Mouse (Mus musculus) forebrain, embryonic 13.5 days (tissue): ENCODE data around the gene Cradd. TPM values are rescaled to one million over a fixed set of nuclear protein-coding genes. Genes with fewer than 3 reads are reported as not detected.
A peak's percentile ranks its signal among the peaks of the same experiment; 100 is the strongest.

Experiments used
- ATAC-seq: fragments of 200-750 bp; cut with Nextera tagmentation; 2 replicates; pipeline ENCODE4 v1.8.0; 2017
- H3K27ac ChIP-seq: fragments of 300-500 bp; sonication (generic); 2 replicates; pipeline ENCODE4 v1.5.1; 2015; ENCODE audit warnings: inconsistent platforms, mild to moderate bottlenecking, moderate library complexity
- H3K27me3 ChIP-seq: fragments of 300-500 bp; sonication (generic); 2 replicates; pipeline ENCODE4 v1.6.1; 2015; ENCODE audit warnings: mild to moderate bottlenecking, inconsistent platforms
- H3K36me3 ChIP-seq: fragments of 300-500 bp; sonication (generic); 2 replicates; pipeline ENCODE4 v1.6.1; 2015; ENCODE audit warnings: mild to moderate bottlenecking, inconsistent platforms; ENCODE audit not compliant: poor library complexity, severe bottlenecking
- H3K4me1 ChIP-seq: fragments of 300-500 bp; sonication (generic); 2 replicates; pipeline ENCODE4 v1.6.1; 2015; ENCODE audit warnings: inconsistent platforms
- H3K4me2 ChIP-seq: fragments of 300-500 bp; sonication (generic); 2 replicates; pipeline ENCODE4 v1.6.1; 2015; ENCODE audit warnings: inconsistent platforms, mild to moderate bottlenecking, moderate library complexity
- H3K4me3 ChIP-seq: fragments of 300-500 bp; sonication (generic); 2 replicates; pipeline ENCODE4 v1.5.1; 2015; ENCODE audit warnings: mild to moderate bottlenecking, inconsistent platforms
- H3K9ac ChIP-seq: fragments of 300-500 bp; sonication (generic); 2 replicates; pipeline ENCODE4 v1.6.1; 2015; ENCODE audit warnings: mild to moderate bottlenecking, inconsistent platforms
- H3K9me3 ChIP-seq: fragments of 300-500 bp; sonication (generic); replicated peaks from 2 replicates; pipeline ENCODE4 v1.6.1; 2016; ENCODE audit warnings: inconsistent platforms
- WGBS: fragments of 180-500 bp; shearing (Covaris S2); methylation state at CpG from one replicate; pipeline ENCODE4 v1.1.7; 2015; 5-methylcytosine and 5-hydroxymethylcytosine counted together
- polyA plus RNA-seq: library from polyadenylated mRNA; unstranded; fragments of >200 nt; fragmentation: Nextera tagmentation; extraction: Ambion mirVana; gene quantifications from 2 replicates; pipeline ENCODE4 v1.2.1, GENCODE M21; 2015

Gene Cradd
- polyA plus RNA-seq, 1 experiment from 2014 or later, result 11.3 TPM

DNA sequence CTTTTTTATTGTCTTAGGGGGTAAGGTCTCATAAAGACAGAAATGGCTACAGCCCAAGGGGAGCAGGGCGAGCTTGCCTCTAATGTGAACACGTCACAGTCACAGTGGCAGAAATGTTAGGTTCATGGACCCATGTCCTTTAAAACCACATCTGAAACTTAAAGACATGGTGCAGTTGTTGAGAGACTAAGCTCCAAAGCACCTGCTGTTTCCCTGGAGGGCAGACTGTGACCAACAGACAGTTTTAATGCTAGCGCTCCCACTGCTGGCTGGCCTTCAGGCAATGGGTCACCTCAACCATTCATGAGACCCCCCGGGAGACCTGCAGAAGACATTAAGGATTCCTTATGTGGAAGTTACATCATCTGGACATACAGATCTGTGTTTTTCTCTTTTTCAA, 141.5 kb downstream of the Cradd start:
- H3K4me1 ChIP-seq, result 0 out of 2 replicates have a peak, but pooled peaks cover 6% of the 10 kb centered on the region
- H3K36me3 ChIP-seq, result no peaks in the 10 kb centered on the region
- no peak overlapping the region for H3K4me3 ChIP-seq
- no peak overlapping the region for H3K9ac ChIP-seq
- no peak for ATAC-seq
- H3K4me2 ChIP-seq, result no peak overlapping the region
- peaks cover 3% of the 10 kb centered on the region; the same call in 1 of the 2 replicates for H3K9me3 ChIP-seq
- no peaks in the 10 kb centered on the region for H3K27me3 ChIP-seq
- WGBS, result 92% methylated on average over 4 of the region's 4 CpGs
- no peak overlapping the region for H3K27ac ChIP-seq

- H3K36me3 ChIP-seq, result no peaks in the 10 kb centered on the region
- no peaks in the 10 kb centered on the region for H3K27me3 ChIP-seq
- peak; percentile 53 for ATAC-seq
- H3K9ac ChIP-seq, result no peak overlapping the region
- 73% methylated on average over 10 of the region's 10 CpGs for WGBS
- no peak overlapping the region for H3K27ac ChIP-seq
- H3K4me3 ChIP-seq, result no peak overlapping the region
- peaks cover 10% of the 10 kb centered on the region for H3K4me1 ChIP-seq
- no peak overlapping the region for H3K4me2 ChIP-seq
- peaks cover 3% of the 10 kb centered on the region; the same call in 1 of the 2 replicates for H3K9me3 ChIP-seq
Measured at GRCm38 (mm10) chr10:95181553-95181952, 142.4 kb downstream of the Cradd start.

DNA sequence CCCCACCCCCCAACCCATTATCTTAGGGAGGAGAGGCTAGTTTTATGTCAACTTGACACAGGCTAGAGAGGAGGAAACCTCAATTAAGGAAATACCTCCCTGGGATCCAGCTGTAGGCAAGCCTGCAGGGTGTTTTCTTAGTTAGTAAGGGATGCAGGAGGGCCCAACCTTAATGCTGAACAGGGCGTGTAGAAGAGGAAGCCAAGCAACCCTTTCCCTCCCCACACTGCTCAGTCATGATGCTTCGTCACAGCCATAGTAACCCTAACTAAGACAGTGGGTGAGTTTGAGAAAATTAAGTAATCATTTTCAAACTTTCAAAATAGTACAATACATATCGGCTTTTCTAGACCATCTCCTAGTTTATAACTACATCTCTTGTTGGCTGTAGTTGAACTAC, 143.0 kb downstream of the Cradd start:
- no peaks in the 10 kb centered on the region for H3K27me3 ChIP-seq
- H3K4me2 ChIP-seq, result no peak overlapping the region
- ATAC-seq, result no peak
- no peak overlapping the region for H3K27ac ChIP-seq
- peaks cover 13% of the 10 kb centered on the region for H3K4me1 ChIP-seq
- 84% methylated on average over 3 of the region's 3 CpGs for WGBS
- H3K9ac ChIP-seq, result no peak overlapping the region
- no peak overlapping the region for H3K4me3 ChIP-seq
- peaks cover 2% of the 10 kb centered on the region; the same call in 1 of the 2 replicates for H3K9me3 ChIP-seq
- no peaks in the 10 kb centered on the region for H3K36me3 ChIP-seq

- Histone ChIP-seq H3K27me3 (no peaks in the 10 kb centered on the region), H3K9ac (no peak overlapping the region), H3K4me3 (no peak overlapping the region), H3K36me3 (no peaks in the 10 kb centered on the region), H3K4me1 (peaks cover 18% of the 10 kb centered on the region), H3K4me2 (no peak overlapping the region), H3K9me3 (no peaks in the 10 kb centered on the region), H3K27ac (no peak overlapping the region)
- 90% methylated on average over 8 of the region's 8 CpGs for WGBS
- no peak for ATAC-seq
Measured at GRCm38 (mm10) chr10:95180177-95180576, 143.8 kb downstream of the Cradd start.

DNA sequence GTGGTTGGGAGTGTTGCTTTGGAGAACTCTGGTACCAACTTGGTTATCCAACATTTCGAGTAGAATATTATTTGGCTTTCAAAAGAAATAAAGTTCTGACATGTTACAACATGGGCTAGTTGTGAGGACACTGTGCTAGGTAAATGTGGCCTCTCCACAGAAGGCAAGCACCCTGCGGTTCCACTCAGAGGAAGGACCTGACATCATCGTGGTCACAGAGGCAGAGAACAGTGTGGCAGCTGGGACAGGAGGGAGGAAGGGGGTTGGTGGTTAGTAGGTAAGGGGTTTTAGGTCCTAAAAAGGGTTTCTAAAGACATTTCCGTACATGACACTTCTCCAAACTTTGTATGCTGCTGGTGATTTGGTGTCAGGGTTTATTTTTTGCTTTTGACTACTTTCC, 145.1 kb downstream of the Cradd start:
- no peak overlapping the region for H3K4me2 ChIP-seq
- WGBS, result 83% methylated on average over 4 of the region's 4 CpGs
- H3K4me1 ChIP-seq, result peaks cover 18% of the 10 kb centered on the region
- no peak overlapping the region for H3K27ac ChIP-seq
- no peaks in the 10 kb centered on the region for H3K9me3 ChIP-seq
- ATAC-seq, result no peak
- no peaks in the 10 kb centered on the region for H3K27me3 ChIP-seq
- H3K4me3 ChIP-seq, result no peak overlapping the region
- no peaks in the 10 kb centered on the region for H3K36me3 ChIP-seq
- no peak overlapping the region for H3K9ac ChIP-seq

GRCm38 (mm10) chr10:95175423-95176120, 148.4 kb downstream of the Cradd start:
- Histone ChIP-seq H3K36me3 (no peaks in the 10 kb centered on the region), H3K4me1 (peaks cover 27% of the 10 kb centered on the region), H3K27me3 (no peaks in the 10 kb centered on the region), H3K9me3 (no peaks in the 10 kb centered on the region), H3K4me3 (no peak overlapping the region), H3K27ac (no peak overlapping the region), H3K9ac (no peak overlapping the region), H3K4me2 (no peak overlapping the region)
- 40% methylated on average over 25 of the region's 26 CpGs for WGBS
- ATAC-seq, result no peak

DNA sequence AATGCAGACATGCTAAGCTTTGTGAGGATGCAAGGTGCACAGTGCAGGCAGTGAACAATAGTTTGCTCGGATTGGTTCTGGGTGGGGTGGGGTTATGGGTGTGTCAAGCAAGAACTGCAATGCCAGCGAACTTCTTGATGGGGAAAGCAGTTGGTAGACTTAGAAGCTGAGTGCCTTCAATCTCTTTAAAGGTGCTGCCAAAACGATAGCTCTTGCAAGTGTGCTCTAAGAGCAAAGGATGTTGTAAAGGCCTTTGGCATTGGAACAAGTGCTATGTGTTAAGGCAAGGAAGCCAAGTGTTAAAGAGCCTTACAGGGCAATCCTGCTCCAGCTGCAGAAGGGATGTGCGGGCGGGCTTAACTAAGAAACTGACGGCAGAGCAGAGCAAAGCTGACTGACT, 149.7 kb downstream of the Cradd start:
- 73% methylated on average over 6 of the region's 6 CpGs for WGBS
- H3K36me3 ChIP-seq, result no peaks in the 10 kb centered on the region
- H3K4me2 ChIP-seq, result no peak overlapping the region
- H3K9me3 ChIP-seq, result no peaks in the 10 kb centered on the region
- no peak for ATAC-seq
- no peaks in the 10 kb centered on the region for H3K27me3 ChIP-seq
- no peak overlapping the region for H3K9ac ChIP-seq
- peaks cover 27% of the 10 kb centered on the region for H3K4me1 ChIP-seq
- H3K27ac ChIP-seq, result no peak overlapping the region
- no peak overlapping the region for H3K4me3 ChIP-seq

- no peaks in the 10 kb centered on the region for H3K9me3 ChIP-seq
- ATAC-seq, result no peak
- H3K4me2 ChIP-seq, result no peak overlapping the region
- no peaks in the 10 kb centered on the region for H3K36me3 ChIP-seq
- no peak overlapping the region for H3K9ac ChIP-seq
- peaks cover 20% of the 10 kb centered on the region for H3K4me1 ChIP-seq
- no peaks in the 10 kb centered on the region for H3K27me3 ChIP-seq
- WGBS, result 88% methylated on average over 9 of the region's 9 CpGs
- H3K27ac ChIP-seq, result no peak overlapping the region
- no peak overlapping the region for H3K4me3 ChIP-seq
Measured at GRCm38 (mm10) chr10:95170721-95171354, 153.1 kb downstream of the Cradd start.

DNA sequence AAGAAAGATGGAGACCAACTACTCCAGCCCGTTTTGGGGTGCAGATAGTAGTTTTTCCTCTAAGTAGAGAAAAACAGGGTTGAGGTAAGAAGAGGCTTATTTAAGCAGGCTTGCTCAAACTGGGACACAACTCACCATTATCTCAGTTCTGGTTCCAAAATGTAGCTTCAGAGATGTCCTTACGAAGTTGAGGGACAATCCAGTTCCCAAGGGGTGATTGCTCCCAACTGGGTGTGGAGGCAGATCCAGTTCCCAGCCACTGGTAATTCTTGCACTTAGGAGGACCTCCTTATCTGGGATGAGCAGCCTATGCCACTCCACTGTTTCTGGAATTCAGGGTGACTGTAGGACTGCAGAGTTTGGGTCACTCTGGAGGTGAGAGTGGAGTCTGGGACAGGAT, 159.0 kb downstream of the Cradd start:
- Histone ChIP-seq H3K4me3 (no peak overlapping the region), H3K9me3 (no peaks in the 10 kb centered on the region), H3K4me2 (no peak overlapping the region), H3K27ac (no peak overlapping the region), H3K9ac (no peak overlapping the region), H3K4me1 (no peaks in the 10 kb centered on the region), H3K27me3 (no peaks in the 10 kb centered on the region), H3K36me3 (no peaks in the 10 kb centered on the region)
- WGBS, result 90% methylated on average over 2 of the region's 2 CpGs
- no peak for ATAC-seq

DNA sequence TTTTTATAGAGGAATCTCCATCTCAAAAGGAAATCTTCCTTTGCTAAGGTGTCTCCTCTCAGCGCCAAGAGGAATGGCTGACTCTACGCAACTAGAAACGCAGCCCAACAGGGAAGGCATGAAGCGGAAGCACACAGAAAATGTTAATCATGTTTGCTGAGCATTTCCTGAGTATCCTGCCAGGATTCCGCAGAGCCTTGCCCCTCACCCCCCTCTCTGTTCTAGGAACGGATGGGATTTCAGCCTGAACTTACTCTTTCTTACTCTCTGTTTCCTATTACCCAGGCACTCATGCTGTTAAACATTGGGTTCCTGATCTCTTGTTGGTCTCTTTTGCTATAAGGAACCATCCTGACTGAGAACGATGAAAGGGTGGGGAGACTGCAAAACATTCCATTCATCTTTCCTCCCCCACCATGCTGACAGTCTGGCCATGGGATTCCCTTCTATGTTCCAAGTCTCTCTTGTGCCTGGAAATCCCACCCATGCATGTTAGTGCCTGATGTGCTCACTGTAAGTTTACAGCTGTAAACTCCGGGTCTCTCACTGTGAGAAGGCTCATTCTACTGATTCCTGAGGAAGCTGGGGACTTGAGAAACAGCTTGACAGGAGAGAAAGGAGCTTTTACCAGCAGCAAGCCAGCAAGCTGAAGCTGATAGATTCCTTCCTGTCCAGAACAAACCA, 161.1 kb downstream of the Cradd start:
- H3K36me3 ChIP-seq, result no peaks in the 10 kb centered on the region
- H3K4me3 ChIP-seq, result no peak overlapping the region
- H3K27ac ChIP-seq, result no peak overlapping the region
- H3K9me3 ChIP-seq, result no peaks in the 10 kb centered on the region
- H3K9ac ChIP-seq, result no peak overlapping the region
- no peaks in the 10 kb centered on the region for H3K4me1 ChIP-seq
- H3K4me2 ChIP-seq, result no peak overlapping the region
- no peak for ATAC-seq
- 68% methylated on average over 8 of the region's 8 CpGs for WGBS
- no peaks in the 10 kb centered on the region for H3K27me3 ChIP-seq

DNA sequence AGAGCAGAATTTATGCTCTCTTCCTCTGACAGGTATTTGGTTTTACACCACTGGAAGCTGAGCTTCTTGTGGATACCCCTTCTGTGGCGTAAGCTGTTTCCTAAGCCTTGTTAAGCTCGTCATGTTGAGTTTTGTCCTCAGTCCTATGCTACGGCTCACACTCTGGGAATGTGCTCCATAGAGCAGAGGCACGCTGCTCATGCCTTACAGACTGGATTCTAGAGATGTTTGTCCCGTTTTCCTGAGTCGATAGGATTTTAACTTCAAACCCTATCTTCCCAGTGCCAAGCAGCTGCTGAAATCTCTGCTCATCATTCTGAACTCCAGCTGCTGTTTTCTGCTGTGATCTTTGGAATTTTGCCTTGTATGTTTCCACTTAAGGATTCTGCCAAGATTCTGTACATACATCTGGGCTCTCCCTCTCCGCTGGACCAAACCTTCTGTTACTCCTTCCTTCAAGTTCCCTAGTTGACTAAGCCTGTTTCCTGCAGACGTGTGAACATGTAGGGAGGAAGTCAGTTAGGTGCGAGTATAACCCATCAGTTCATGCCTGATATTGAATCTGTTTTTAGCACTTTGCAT, 164.2 kb downstream of the Cradd start:
- 78% methylated on average over 9 of the region's 9 CpGs for WGBS

GRCm38 (mm10) chr10:95156410-95156809, 167.5 kb downstream of the Cradd start:
- ATAC-seq, result no peak
- 93% methylated on average over 5 of the region's 7 CpGs for WGBS
- H3K27me3 ChIP-seq, result no peaks in the 10 kb centered on the region
- H3K9me3 ChIP-seq, result no peaks in the 10 kb centered on the region
- H3K4me2 ChIP-seq, result no peak overlapping the region
- H3K9ac ChIP-seq, result no peak overlapping the region
- H3K4me1 ChIP-seq, result no peaks in the 10 kb centered on the region
- no peaks in the 10 kb centered on the region for H3K36me3 ChIP-seq
- no peak overlapping the region for H3K4me3 ChIP-seq
- no peak overlapping the region for H3K27ac ChIP-seq

More for the DNA sequence above, 164.2 kb downstream of the Cradd start:
- H3K9me3 ChIP-seq, result no peaks in the 10 kb centered on the region
- H3K4me3 ChIP-seq, result no peak overlapping the region
- no peak for ATAC-seq
- no peaks in the 10 kb centered on the region for H3K36me3 ChIP-seq
- H3K9ac ChIP-seq, result no peak overlapping the region
- H3K4me1 ChIP-seq, result no peaks in the 10 kb centered on the region
- no peak overlapping the region for H3K4me2 ChIP-seq
- no peaks in the 10 kb centered on the region for H3K27me3 ChIP-seq
- no peak overlapping the region for H3K27ac ChIP-seq
